Mouse (Mus musculus) c-Kit-positive CD71-positive TER-119-positive erythroid progenitor cells, embryonic 14.5 days (primary cell): Measurements from ENCODE around the gene Atp1b2.

ENCODE experiments used
- DNase-seq: peaks from one replicate; pipeline ENCODE4 v3.0.0-alpha.2; 2013; ENCODE audit warnings: low spot score

Gene Atp1b2

DNA sequence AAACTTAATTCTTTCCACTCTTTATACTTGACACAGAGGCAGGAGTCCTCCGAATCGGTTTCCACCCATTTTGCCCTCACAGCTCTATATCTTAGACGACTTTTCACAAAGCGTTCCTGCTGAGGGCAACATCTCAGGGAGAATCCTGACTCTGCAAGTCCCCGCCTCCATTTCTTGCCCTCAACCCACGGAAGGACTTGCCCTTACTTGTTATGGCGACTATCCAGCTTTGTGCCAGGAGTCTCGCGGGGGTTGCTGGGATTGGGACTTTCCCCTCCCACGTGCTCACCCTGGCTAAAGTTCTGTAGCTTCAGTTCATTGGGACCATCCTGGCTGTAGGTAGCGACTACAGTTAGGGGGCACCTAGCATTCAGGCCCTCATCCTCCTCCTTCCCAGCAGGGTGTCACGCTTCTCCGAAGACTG is 25.6 kb downstream of the Atp1b2 start, which contains the start of the genes Wrap53 and Trp53:
TSS of gene Wrap53 (minus strand) at position 165 of the 424 bp plus-strand sequence.
TSS of gene Trp53 (plus strand) at position 269 of the 424 bp plus-strand sequence.
- peak; percentile 90 for DNase-seq

DNA sequence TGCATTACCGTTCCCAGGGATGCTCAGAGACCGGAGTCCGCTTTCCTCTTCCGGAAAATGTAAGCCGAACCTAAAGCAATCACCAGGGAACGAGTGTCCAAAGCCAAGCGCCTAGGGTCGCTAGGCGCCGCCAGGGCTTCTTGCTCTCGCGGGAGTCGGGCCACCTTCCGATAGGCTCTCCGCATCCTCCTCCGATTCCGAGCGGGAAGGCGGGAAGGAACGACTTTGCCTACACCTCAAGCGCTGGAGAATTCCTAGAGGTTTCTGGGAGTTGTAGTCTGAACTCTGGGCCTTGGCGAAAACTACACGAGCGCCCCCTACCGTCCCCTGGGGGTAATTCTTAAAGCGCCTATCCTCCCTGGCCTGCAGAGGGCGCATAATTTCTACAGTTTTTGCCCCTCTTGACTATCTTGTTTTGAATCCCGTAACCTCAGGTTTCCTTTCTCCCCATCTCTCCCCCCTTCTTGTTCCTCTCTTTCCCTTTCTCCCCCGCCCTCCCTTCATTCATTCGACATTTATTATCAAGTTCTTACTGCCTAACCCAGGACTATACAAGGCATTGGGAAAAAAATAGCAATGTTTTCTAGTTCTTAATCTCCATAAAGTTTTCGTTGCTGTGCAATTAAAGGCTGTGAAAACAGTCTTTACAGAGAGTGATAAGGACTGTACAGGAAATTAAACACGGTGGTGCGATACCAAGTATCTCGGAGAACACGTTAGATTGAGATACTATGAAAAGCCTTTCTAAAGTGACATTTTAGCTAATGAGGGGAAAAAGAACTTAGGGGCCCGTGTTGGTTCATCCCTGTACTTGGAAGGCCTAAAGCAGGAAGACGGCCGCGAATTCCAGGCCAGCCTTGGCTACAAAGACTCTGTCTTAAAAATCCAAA is 26.4 kb downstream of the Atp1b2 start:
- peak; percentile 100 for DNase-seq

DNA sequence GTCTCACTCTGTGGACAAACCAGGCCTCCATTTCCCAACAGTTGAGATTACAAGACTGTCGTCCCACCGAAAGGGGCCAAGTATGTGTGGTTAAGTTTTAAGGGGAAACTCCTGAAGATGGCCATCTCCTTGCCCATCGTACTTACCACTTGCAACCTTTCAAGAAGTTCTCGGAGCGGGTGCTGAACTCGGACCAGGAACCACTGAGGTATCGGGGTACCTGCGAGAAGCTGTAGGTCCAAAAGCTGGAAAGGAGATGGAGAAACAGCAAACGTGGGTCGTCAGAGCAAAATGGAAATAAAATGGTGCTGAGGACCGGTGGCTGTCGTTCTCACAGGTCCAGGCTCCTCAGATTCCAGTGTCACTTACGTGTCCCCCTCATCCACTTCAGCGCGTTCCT is 27.4 kb downstream of the Atp1b2 start:
- no peak for DNase-seq

DNA sequence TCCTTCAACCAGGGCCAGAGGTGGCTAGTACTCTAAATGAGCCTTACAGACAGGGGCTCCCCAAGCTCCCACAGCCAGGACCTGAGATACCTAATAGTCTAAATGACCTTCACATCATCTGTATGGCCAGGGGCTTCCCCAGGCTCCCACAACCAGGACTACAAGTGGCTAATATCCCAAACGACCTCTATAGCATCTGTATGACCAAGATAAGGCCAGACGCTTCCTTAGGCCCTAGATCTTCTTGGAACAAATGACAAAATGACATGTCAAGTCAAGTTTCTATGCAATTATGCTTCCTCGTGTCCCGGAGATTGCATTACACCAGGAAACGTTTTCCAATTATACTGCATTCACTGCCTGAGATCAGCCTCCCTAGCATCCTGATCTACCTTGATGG is 29.4 kb downstream of the Atp1b2 start:
- DNase-seq = peak; percentile 60

DNA sequence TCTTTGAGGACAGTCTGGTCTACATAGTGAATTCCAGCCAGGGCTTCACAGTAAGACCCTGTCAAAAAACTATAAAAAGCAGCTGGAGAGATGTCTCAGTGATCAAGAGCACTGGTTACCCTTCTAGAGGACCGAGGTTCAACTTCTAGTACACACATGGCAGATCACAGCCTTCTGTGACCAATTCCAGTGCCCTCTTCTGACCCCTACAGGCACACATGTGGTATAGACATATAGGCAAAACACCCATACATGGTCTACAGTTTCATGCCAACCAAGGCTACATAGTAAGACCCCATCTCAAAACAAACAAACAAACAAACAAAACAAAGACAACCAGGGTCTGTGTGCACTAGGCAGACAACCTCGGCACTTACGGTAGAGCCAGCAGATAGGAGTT is 30.5 kb downstream of the Atp1b2 start:
- DNase-seq = peak; percentile 56

DNA sequence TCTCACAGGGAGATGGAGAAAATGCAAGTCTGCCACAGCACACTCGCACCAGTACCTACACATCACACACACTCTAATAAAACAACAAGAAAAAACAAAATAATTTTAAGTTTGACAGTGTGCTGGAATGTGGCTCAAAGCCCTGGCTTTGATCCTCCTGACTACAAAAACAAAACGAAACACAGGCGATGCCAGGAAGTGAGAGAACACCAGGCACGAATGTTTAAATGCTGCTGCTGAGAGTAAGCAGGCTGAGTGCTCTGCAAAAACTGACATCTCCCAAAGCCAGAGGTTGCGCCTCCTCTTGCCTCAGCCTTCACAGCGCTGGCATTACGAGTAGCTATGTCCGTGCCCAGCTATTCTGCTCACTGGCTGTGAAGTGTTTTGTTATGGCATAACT is 40.6 kb downstream of the Atp1b2 start:
- DNase-seq = no peak

DNA sequence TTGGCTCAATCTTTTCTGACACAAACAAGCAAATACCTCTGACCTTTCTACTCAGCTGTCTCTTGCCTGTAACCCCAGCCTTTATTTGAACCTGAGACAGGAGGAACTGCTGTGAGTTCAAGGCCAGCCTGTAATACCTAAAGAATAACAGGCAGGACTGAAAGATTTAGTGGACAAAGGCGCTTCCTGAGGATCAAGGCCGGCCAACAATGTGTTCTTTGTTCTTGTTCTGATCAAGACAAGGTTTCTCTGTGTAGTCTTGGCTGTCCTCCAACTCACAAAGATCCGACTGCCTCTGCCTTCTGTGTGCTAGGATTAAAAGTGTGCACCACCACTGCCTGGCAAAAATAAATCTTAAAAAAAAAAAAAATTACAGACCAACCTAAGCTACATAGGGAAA is 41.4 kb downstream of the Atp1b2 start:
- DNase-seq = no peak

DNA sequence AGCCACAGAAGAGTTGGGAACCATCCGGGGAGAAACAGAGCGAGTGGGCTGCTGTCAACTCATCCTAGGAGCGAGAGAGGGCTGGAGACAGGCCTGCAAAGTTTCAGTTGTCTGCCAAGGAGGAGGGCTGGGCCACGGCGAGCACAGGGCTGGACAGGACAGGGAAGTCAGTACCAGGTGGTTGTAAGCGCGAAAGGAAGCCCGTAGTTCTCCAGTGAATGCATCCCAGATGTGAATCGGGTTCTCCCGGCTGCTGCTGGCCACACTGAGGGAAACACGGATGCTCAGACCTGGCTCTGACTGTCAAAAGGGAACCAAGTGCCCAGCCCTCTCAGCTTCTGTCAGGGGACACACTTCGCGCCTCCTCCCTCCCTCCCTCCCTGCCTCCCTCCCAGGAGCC is 42.4 kb downstream of the Atp1b2 start:
- DNase-seq = no peak

DNA sequence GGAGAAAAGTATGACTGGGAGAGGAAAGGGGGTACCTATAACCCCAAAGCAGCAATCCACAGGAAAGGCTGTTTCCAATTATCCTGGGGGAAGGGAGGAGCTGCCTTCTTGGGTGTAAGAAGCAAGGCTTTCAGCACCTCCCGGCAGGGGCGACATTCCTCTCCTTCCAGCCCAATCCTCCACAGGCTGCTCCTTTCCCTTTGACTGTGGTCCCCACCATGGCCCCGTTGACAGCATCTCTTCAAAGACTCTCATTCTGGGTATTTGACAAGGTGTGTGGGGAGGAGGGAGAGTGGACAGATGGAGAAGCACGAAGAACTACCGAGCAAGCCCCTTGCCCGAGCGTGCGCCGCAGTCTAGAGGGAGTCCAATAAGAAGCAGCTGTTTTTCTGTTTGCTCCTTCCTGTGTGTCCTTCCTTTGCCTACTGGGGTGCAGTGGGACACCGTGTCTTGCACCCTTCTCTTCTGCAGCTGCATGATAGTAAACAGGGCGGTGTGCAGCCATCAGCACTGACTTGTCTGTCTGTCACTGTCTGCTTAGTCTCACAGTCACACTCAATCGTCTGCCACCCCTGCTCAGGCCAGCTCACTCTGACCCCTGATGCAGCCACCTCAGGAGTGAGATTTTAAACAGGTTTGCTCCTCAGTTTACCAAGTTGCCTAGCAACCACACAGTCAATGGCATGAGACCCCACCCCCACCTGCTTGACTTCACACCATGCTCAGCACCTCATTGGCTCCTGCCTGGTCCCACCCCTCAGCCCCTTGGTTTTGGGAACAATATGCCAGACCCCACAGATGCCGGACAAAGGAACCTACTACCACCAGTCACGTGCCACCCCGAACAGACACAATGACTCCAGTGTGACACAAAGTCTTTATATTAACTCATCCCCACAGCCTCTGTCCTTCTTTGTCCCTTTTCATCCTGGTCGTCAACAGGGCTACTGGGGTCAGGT is 44.6 kb downstream of the Atp1b2 start:
- DNase-seq = no peak

DNA sequence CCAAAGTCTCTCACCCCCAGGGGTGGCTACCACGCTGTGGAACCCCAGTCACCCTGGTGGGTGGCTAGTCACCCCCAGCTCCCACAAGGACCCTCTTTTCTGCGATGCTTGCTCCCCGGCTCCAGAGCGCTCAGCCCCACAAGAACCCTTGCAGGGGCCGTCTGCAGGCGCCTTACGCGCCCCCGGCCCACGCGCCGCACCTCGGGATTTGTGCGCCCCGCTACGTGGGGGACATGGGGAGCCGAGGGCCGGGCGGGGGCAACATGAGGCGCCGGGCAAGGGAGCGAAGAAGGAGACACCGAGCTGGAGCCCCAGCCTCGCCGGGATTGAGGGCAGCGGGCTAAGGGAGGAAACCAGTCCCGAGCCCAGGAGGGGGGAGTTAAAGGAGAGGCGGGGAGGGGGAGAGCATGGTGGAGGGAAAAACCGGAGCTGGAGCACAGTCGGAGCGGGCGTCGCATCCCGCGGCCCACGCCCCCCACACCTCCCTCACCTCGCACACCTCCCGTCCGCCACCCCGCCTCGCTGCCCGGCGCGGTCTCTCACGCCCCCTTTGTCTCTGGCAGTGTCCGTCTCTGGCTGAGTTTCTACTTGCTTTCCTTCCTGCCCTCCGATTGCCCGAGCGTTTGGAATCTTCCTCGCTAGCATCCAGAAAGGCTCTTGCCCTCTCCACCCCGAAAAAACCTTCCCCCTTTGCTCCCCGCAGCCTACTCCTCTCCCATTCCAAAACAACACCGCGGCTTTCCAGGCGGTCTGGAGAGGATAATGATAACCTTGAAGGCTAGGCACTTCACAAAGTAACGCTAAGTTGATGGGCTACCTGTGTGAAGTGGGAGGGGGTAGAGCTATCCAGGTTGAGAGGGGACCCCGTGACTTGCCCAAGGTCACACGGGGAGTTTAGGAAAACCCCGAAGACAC is 45.6 kb downstream of the Atp1b2 start, which contains the start of gene Efnb3:
TSS of gene Efnb3 (minus strand) at position 355 of the 915 bp plus-strand sequence.
- DNase-seq = no peak

DNA sequence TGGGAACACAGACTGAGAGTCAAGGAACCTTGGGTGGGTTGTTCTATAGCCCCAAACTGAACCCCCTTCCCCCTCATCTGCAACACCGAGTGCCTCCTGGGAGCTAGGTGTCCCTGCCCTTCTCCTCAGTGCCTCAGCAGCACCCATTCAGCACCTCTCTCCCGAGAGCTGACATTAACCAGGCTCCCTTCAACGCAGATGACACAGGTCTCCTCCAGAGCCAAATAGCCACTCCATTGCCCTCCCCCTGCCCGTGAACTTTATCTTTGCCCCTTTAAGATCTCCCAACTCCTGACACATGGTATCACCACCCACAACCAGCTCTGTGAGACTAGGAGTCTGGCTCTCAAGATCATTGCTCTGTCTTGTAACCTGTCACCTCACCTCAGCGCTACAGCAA is 46.6 kb downstream of the Atp1b2 start:
- no peak for DNase-seq

DNA sequence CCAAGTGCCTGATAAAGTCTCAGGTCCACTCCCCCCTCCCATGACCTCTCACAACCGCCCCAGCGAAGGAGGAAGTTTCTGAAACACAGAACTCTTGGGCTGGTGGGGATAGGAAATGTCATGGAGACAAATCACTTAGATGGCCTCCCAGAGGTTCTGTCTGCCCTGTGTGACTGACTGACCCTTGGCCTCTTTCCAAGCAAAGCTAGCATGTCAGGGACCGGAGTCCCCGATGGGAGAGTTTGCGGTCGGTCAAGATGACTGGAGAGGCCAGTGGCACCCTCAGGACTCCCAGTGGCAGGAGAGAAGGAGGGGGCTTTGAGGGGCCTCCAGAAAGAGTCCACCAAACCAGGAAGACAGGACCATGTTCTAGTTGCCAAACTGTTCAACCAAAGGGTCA is 47.0 kb downstream of the Atp1b2 start:
- no peak for DNase-seq

DNA sequence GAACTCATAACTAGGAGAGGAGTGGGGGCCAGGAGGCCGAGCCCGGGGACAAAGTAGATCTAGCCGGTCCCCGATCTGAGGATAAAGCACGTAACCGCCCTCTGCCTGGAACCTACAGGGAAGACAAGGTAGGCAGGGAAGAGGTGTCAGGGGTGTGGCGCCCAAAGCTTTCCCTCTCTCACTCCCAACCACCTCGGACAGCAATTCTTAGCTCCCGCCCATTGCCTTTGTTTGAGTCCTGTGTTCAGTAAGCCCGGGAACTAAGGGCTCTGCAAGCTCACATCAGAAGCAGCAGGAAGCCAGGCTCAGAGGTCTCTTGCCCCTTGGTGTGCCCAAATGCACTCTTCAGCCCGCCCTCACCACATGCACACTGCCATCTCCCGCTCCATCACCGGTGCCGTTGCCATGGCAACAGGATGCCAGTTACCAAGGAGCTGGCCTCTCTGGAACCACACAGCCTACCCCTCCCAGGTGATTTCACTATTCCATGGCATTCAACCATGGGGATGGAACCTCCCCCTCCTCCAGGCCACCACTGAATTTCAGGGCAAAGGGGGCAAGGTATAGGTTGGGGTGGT is 48.3 kb downstream of the Atp1b2 start:
- DNase-seq = no peak

DNA sequence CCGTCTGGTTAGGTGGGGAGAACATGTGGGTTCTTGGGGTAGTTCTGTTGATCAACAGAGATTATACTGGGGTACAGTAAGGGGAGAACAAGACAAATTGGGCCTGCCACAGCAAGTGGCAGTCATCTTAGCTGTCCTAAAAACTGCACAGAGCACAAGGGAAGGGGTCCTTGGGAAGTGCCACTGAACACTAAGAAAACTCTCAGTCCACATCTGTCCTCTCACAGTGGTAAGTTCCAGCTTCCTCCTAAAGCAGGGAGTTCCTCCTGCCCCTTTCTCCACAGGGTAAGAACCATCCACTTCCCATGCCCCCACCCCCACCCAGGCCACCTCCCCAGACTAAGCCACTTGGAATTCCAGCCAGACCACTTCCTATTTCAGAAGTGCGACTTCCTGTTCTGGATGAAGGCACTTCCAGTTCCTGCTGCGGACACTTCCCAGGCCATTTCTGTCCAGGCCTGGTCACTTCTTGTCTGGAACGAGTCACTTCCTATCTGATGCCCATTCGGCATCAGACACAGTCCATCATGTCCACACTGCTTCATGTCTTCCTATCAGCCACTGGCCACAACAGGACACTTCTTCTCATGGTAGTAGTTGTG is 51.1 kb downstream of the Atp1b2 start:
- no peak for DNase-seq

DNA sequence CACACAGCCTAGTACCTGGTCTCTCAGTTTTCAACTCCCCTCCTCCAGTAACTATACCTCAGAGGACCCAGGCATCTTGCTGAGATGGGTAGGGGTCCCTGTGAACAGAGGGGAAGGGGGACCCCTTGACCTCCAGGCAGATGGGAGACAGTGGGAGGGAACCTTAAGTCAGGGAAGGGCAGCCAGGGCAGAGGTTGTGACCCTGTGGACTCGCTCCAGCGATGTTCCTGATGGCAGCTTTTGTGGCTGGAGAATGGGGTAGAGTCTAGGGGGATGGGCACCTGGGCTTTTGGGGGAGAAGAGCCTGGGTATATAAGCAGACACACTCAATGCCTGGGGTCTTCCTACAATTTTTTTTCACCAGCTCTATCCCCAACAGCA is 52.4 kb downstream of the Atp1b2 start:
- no peak for DNase-seq

DNA sequence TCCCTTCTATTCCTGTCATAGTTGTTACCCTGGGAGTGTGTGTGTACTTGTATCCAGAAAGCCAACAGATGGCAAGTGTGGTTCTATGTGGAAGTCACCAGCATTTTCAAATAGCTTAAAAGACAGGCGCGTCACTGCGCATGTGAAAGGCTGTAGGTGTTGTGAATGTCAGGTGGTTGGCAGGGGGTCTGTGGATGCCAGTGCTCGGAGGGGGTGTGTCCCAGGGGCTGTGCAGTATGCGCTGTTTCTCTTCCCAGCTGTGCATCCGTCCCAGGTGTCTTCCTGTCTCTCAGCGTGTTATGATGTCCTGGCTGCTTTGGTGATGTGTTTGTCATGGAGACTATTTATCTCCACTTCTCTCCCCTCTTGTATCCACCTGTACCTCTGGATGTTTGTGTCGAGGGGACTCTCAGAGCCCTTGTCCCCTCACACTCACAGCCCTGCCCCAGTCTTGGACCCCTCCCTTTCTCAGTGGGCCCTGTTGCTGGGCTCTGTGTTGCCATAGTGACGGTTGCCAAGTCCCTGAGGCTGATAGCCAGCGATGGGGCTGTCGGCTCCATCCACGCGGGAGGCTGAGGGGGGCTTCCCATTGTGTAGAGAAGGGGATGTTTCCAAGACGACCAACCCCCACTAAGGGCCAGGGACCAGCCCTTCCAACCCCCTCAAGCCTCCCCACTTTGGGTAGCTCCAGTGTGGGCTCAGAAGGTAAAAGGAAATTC is 53.0 kb downstream of the Atp1b2 start:
- DNase-seq = no peak

DNA sequence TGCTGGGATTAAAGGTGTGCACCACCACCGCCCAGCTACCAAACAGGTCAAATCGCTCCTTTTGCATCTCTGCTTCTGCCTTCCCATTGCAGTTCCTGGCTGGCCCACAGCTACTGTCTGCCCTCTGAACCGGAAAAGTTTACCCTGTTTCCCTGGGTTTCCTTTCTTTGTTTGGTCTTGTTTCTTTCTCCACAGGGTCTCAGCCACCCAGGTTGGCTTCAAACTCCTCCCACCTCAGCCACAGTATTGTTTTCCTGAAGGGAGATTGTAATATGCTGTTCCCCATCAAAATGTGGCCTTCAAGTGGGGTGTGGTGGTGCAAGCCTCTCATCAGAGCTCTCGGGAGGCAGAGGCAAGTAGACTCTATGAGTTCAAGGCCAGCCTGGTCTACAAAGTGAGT is 54.4 kb downstream of the Atp1b2 start:
- DNase-seq = no peak
